18 mouse cellular contexts compared by ENCODE assay signal in the genomic region with DNA sequence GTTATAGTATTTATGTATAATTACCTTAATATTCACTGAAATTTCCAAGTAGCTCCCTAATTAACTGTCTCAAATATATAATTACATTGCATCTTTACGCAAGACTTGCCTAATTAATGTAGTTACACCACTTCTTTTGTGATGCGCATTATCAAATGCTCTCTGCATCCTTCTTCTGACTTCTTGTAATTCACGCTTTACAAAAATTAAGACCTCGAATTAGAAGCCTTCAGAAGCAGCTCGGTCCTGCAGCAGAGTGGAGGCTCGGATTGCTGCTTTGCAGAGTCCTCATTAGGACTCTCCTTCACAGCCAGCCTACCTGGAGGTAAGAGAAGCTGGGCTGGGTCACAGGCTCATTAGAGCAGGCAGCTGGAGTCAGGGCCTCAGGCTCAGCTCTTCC.
"Had no signal": no experiment of that assay in that cellular context is flagged by ENCODE, and none has a peak within 500 bp of the region (broad histone marks: within the 10 kb centered on the region; RNA-seq: fewer than 3 reads in every experiment).

No protein-coding gene starts in this region.

- H3K27me3 ChIP-seq: midbrain, embryonic 13.5 days; midbrain, embryonic 15.5 days; neural tube, embryonic 13.5 days; neural tube, embryonic 15.5 days had no signal

- H3K4me3 ChIP-seq: midbrain, embryonic 13.5 days; midbrain, embryonic 15.5 days; myocyte; neural tube, embryonic 13.5 days; neural tube, embryonic 15.5 days had no signal

- H3K36me3 ChIP-seq: midbrain, embryonic 13.5 days; midbrain, embryonic 15.5 days; neural tube, embryonic 13.5 days; neural tube, embryonic 15.5 days had no signal

- H3K27ac ChIP-seq: midbrain, embryonic 13.5 days; midbrain, embryonic 15.5 days; neural tube, embryonic 13.5 days; neural tube, embryonic 15.5 days had no signal

- H3K4me2 ChIP-seq: lung, embryonic 14.5 days; midbrain, embryonic 11.5 days; midbrain, embryonic 13.5 days; midbrain, embryonic 15.5 days; neural tube, embryonic 13.5 days; neural tube, embryonic 15.5 days had no signal

- H3K9ac ChIP-seq: lung, embryonic 14.5 days; midbrain, embryonic 13.5 days; midbrain, embryonic 15.5 days; neural tube, embryonic 13.5 days; neural tube, embryonic 15.5 days had no signal

- H3K9me3 ChIP-seq: midbrain, embryonic 13.5 days; midbrain, embryonic 15.5 days; neural tube, embryonic 13.5 days; neural tube, embryonic 15.5 days had no signal

- DNase-seq: lung, adult 18-20 months; lung, embryonic 14.5 days; lung, postnatal 10 days; lung, postnatal 4 days; retina, postnatal 1 day; right cerebral cortex, adult 18-20 months; right cerebral cortex, postnatal 25 days; right cerebral cortex, postnatal 4 days; spleen, adult 18-20 months; thymus, adult 18-20 months; thymus, postnatal 14 days; thymus, postnatal 36 days had no signal

- H3K4me1 ChIP-seq: midbrain, embryonic 13.5 days; neural tube, embryonic 15.5 days had no signal

- ATAC-seq: midbrain, embryonic 13.5 days; midbrain, embryonic 15.5 days had no signal
